Mouse (Mus musculus) embryonic facial prominence, embryonic 11.5 days (tissue): ENCODE results near the gene Ube4a. TPM values are rescaled to one million over a fixed set of nuclear protein-coding genes. Genes with fewer than 3 reads are reported as not detected.

Experiments
- ATAC-seq: fragments of 200-750 bp; cut with Nextera tagmentation; replicated peaks from 2 replicates; pipeline ENCODE4 v1.8.0; 2017; ENCODE audit warnings: low read depth; ENCODE audit not compliant: insufficient number of reproducible peaks, low FRiP score, low TSS enrichment
- DNase-seq: peaks from one replicate; pipeline ENCODE4 v3.0.0-alpha.2; 2015; ENCODE audit warnings: low spot score
- H3K27ac ChIP-seq: fragments of 300-500 bp; sonication (generic); replicated peaks from 2 replicates; pipeline ENCODE4 v1.5.1; 2014; ENCODE audit warnings: mild to moderate bottlenecking, low read depth, low read length, control low read depth
- H3K27me3 ChIP-seq: fragments of 300-500 bp; sonication (generic); 2 replicates; pipeline ENCODE4 v1.6.1; 2014; ENCODE audit warnings: mild to moderate bottlenecking, low read length, moderate library complexity, mixed read lengths; ENCODE audit not compliant: control insufficient read depth, insufficient read depth
- H3K36me3 ChIP-seq: fragments of 300-500 bp; sonication (generic); replicated peaks from 2 replicates; pipeline ENCODE4 v1.6.1; 2014; ENCODE audit warnings: low read depth, mild to moderate bottlenecking, low read length, moderate library complexity, mixed read lengths; ENCODE audit not compliant: control insufficient read depth, insufficient read depth
- H3K4me1 ChIP-seq: fragments of 300-500 bp; sonication (generic); 2 replicates; pipeline ENCODE4 v1.6.1; 2014; ENCODE audit warnings: low read length, mixed read lengths; ENCODE audit not compliant: control insufficient read depth, insufficient read depth
- H3K4me2 ChIP-seq: fragments of 300-500 bp; sonication (generic); 2 replicates; pipeline ENCODE4 v1.6.1; 2014; ENCODE audit warnings: low read depth, mild to moderate bottlenecking, control low read depth, low read length, moderate library complexity
- H3K4me3 ChIP-seq: fragments of 300-500 bp; sonication (generic); 2 replicates; pipeline ENCODE4 v1.5.1; 2014; ENCODE audit warnings: low read depth, low read length, control low read depth
- H3K9ac ChIP-seq: fragments of 300-500 bp; sonication (generic); replicated peaks from 2 replicates; pipeline ENCODE4 v1.6.1; 2014; ENCODE audit warnings: mild to moderate bottlenecking, control low read depth, low read length
- H3K9me3 ChIP-seq: fragments of 300-500 bp; sonication (generic); replicated peaks from 2 replicates; pipeline ENCODE4 v1.6.1; 2016; ENCODE audit warnings: mild to moderate bottlenecking, low read length, inconsistent platforms, mixed read lengths; ENCODE audit not compliant: control insufficient read depth
- WGBS: fragments of 180-500 bp; shearing (Covaris S2); extraction: QIAGEN DNeasy Blood & Tissue Kit; methylation state at CpG from one replicate; pipeline ENCODE4 v1.1.7; 2014; 5-methylcytosine and 5-hydroxymethylcytosine counted together
- polyA plus RNA-seq: library from polyadenylated mRNA; unstranded; fragments of >200 nt; fragmentation: Nextera tagmentation; extraction: Ambion mirVana; gene quantifications from 2 replicates; pipeline ENCODE4 v1.2.1, GENCODE M21; 2014

Gene Ube4a
- polyA plus RNA-seq, 1 experiment from 2014 or later, result 31.3 TPM

- ATAC-seq (no peak), DNase-seq (no peak)
- no peaks in the 10 kb centered on the region for H3K27me3 ChIP-seq
- 56% methylated on average over 3 of the region's 3 CpGs for WGBS
- H3K9ac ChIP-seq, result no peak overlapping the region
- no peak overlapping the region for H3K4me3 ChIP-seq
- no peak overlapping the region for H3K4me2 ChIP-seq
- no peaks in the 10 kb centered on the region for H3K36me3 ChIP-seq
- H3K27ac ChIP-seq, result no peak overlapping the region
- no peaks in the 10 kb centered on the region for H3K4me1 ChIP-seq
- no peaks in the 10 kb centered on the region for H3K9me3 ChIP-seq
Observed at GRCm38 (mm10) chr9:44892664-44893063, 72.7 kb downstream of the Ube4a start.

- DNase-seq (no peak), ATAC-seq (no peak)
- Histone ChIP-seq H3K27ac (no peak overlapping the region), H3K9ac (no peak overlapping the region), H3K4me3 (no peak overlapping the region), H3K36me3 (no peaks in the 10 kb centered on the region), H3K4me2 (no peak overlapping the region), H3K4me1 (no peaks in the 10 kb centered on the region), H3K9me3 (no peaks in the 10 kb centered on the region), H3K27me3 (no peaks in the 10 kb centered on the region)
- WGBS, result 84% methylated on average over 6 of the region's 6 CpGs
Observed at GRCm38 (mm10) chr9:44891210-44891609, 74.2 kb downstream of the Ube4a start.

- H3K9ac ChIP-seq, result no peak overlapping the region
- no peaks in the 10 kb centered on the region for H3K36me3 ChIP-seq
- no peak for DNase-seq
- H3K9me3 ChIP-seq, result no peaks in the 10 kb centered on the region
- no peaks in the 10 kb centered on the region for H3K27me3 ChIP-seq
- H3K4me1 ChIP-seq, result no peaks in the 10 kb centered on the region
- 66% methylated on average over 2 of the region's 2 CpGs for WGBS
- no peak overlapping the region for H3K4me2 ChIP-seq
- no peak overlapping the region for H3K27ac ChIP-seq
- ATAC-seq, result no peak
- no peak overlapping the region for H3K4me3 ChIP-seq
Observed at GRCm38 (mm10) chr9:44890122-44890521, 75.3 kb downstream of the Ube4a start.

GRCm38 (mm10) chr9:44888114-44888624, 77.2 kb downstream of the Ube4a start:
- Histone ChIP-seq H3K36me3 (no peaks in the 10 kb centered on the region), H3K4me2 (no peak overlapping the region), H3K27ac (no peak overlapping the region), H3K27me3 (no peaks in the 10 kb centered on the region), H3K9ac (no peak overlapping the region), H3K9me3 (no peaks in the 10 kb centered on the region), H3K4me3 (no peak overlapping the region), H3K4me1 (0 out of 2 replicates have a peak, but pooled peaks cover 2% of the 10 kb centered on the region)
- 82% methylated on average over 7 of the region's 7 CpGs for WGBS
- ATAC-seq (no peak), DNase-seq (no peak)

GRCm38 (mm10) chr9:44882981-44883569, 82.3 kb downstream of the Ube4a start:
- Histone ChIP-seq H3K4me1 (peaks cover 5% of the 10 kb centered on the region), H3K4me2 (peak overlapping the region; percentile 89), H3K36me3 (no peaks in the 10 kb centered on the region), H3K27ac (peak overlapping the region; percentile 98), H3K27me3 (no peaks in the 10 kb centered on the region), H3K9me3 (no peaks in the 10 kb centered on the region), H3K9ac (peak overlapping the region; percentile 89), H3K4me3 (peak overlapping the region; percentile 93)
- 0 out of 2 replicates have a peak, but pooled peaks have one; percentile 2 for ATAC-seq
- DNase-seq, result peak; percentile 70
- WGBS, result under 1% methylated on average over 21 of the region's 21 CpGs

GRCm38 (mm10) chr9:44882436-44882980, 82.9 kb downstream of the Ube4a start:
- ATAC-seq (peak; percentile 72), DNase-seq (peak; percentile 86)
- peak overlapping the region; percentile 98 for H3K27ac ChIP-seq
- under 1% methylated on average over 24 of the region's 27 CpGs for WGBS
- H3K27me3 ChIP-seq, result no peaks in the 10 kb centered on the region
- H3K9ac ChIP-seq, result peak overlapping the region; percentile 89
- H3K36me3 ChIP-seq, result no peaks in the 10 kb centered on the region
- H3K4me2 ChIP-seq, result peak overlapping the region; percentile 89
- peaks cover 5% of the 10 kb centered on the region for H3K4me1 ChIP-seq
- peak overlapping the region; percentile 93 for H3K4me3 ChIP-seq
- H3K9me3 ChIP-seq, result no peaks in the 10 kb centered on the region

- Histone ChIP-seq H3K9ac (peak overlapping the region; percentile 89), H3K9me3 (no peaks in the 10 kb centered on the region), H3K4me3 (peak overlapping the region; percentile 93), H3K27me3 (no peaks in the 10 kb centered on the region), H3K27ac (peak overlapping the region; percentile 98), H3K36me3 (no peaks in the 10 kb centered on the region), H3K4me1 (peaks cover 5% of the 10 kb centered on the region), H3K4me2 (peak overlapping the region; percentile 89)
- ATAC-seq, result peak; percentile 77
- WGBS, result under 1% methylated on average over 29 of the region's 29 CpGs
- DNase-seq, result peak; percentile 90
Observed at GRCm38 (mm10) chr9:44881941-44882435, 83.4 kb downstream of the Ube4a start.

- DNase-seq (peak; percentile 96), ATAC-seq (peak; percentile 53)
- under 1% methylated on average over 44 of the region's 71 CpGs for WGBS
- Histone ChIP-seq H3K36me3 (no peaks in the 10 kb centered on the region), H3K4me3 (peak within 1 kb of the TSS; percentile 93), H3K27me3 (no peaks in the 10 kb centered on the region), H3K27ac (peak within 1 kb of the TSS; percentile 98), H3K4me2 (peak within 1 kb of the TSS; percentile 95), H3K4me1 (peaks cover 5% of the 10 kb centered on the region), H3K9me3 (no peaks in the 10 kb centered on the region), H3K9ac (peak within 1 kb of the TSS; percentile 97)
Observed at GRCm38 (mm10) chr9:44881221-44881871, 84.1 kb downstream of the Ube4a start, which contains the start of gene Kmt2a. Kmt2a (minus strand) TSS chr9:44881296.
